Mouse (Mus musculus) CH12F3 (cell line): ENCODE measurements around the gene Susd3.

Experiments used
- in situ Hi-C: fragments of 300-500 bp; cut with MboI; formaldehyde crosslinking; loops from 2 replicates; pipeline ENCODE4 v1.14.3; 2020; ENCODE audit warnings: low sequenced_read_pairs

The Susd3 gene

DNA sequence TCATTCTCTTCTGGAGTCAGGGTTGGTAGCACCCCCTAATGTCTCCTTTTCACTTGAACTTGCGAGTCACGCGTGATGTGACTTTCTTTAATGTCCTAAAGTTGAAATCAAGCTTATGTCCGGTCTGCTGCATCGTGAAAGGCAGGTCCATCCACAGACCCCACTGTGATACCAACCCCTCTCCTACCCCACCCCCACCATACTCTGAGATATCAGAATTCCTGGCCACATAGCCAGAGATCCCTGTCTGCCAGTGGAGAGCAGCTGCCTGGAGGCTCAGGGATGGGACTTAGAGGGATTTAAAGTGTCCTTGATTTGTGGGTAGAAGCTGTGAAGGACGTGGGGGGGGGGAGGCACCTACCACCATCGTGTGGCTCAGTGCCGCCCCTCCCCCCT, at the start of gene Susd3:
Gene Susd3, minus strand, starts transcription at position 240 of the 396 bp plus-strand sequence.
- in situ Hi-C loops, result no loop called here

DNA sequence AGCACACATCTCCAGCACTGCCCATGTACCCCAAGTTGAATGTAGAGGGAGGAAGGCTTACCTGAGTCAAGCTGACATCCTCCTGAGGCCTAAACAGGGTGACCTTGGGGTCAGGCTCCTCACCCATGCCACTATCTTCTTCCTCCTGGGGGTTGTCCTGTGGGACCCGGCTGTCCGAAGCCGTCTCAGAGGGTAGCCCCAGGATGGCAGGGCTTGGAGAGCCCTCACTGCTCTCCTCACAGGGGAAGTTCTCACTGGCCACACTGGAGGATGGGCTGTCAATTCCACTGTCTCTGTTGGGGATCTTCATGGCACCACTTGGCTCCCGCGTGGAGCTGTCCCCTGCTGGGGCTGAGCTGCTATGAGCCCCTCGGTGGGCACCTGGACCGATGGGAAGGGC, 47.8 kb upstream of the Susd3 start:
- in situ Hi-C loops, result no loop called here

DNA sequence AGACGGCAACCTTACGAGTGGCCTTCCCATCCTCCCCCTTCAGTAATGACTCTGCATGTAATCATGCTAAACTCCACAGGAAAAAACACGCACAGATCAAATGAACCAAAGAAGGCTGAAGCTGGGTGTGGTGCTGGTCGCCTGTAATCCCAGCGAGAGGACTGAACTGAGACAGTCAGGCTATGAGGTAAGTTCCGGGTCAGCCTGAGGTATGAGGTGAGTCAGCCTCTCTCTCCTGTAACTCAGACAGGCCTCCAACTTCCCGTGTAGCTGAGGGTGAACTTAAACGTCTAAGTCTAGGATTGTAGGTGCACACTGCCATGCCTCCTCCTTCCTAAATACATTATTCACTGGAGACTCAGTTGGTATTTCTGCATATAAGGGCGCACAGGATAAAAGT, 45.6 kb upstream of the Susd3 start:
- in situ Hi-C loops, result no loop called here

DNA sequence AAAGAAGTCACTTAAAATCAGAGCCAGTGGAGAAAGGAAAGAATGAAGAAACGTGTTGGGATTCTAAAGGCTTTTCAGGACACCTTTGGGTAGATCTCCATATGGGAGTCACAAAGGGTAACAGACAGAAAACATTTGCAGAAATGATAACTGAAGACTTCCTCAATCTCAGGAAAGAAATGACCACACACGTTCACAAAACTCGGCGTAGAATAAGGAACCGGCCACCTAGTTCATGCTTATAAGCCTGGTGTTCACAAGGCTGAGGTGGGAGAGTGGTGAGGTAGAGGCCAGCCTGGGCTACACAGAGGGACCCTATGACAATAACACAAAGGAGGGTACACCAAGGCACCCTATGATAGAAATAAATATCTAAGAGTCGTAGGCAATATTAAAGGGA, 43.4 kb upstream of the Susd3 start:
- in situ Hi-C loops, result no loop called here

DNA sequence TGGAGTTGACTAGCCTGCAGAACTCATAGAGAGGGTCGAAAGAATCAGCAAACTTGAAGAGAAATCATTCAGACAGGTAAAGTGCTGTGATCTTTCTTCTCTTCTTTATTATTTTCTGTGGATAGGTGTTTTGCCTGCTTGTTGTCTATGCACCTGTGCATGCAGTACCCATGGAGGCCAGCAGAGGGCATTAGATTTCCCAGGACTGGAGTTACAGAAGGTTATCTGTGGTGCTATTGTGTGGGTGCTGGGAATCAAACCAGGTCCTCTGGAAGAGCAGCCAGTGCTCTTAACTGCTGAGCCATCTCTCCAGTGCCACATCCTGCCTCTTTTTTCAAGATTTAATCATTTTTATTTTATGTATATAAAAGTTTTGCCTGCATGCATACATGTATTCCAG, 42.9 kb upstream of the Susd3 start:
- in situ Hi-C loops, result no loop called here

DNA sequence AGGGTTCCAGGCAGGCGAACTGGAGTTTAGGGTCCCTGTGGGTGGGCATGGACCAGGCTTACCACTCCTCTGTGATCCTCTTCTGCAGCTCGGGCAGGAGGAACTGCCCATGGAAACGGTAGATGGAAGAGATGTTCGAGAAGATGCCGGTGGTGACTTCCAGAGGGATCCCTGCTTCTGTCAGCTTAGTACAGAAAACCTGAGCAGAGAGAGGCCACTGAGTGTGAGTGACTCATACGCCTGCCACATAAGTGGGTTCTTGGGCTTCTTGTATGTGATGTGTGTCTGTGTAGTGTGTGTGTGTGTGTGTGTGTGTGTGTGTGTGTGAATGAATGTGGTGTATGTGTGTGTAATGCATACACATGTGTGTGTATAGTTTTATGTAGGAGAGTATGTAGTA, 38.7 kb upstream of the Susd3 start:
- in situ Hi-C loops, result no loop called here

DNA sequence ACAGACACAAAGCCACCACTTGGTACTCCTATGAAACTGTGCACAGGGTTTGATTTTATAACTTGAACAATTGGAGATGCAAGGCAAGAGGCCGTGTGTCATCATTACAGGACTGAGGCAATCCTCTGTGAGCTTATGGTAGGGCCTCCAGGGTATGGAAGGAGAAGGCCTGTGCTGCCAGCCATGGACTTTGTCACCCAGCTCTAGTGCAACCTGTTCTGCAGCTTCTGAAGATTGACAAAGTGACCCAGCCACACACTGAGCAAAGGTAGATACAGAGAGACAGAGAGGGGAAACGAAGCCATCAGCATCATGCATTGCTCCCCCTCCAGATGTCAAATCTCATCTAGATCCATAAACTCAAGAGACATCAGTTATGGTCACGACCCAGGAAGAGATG, 38.2 kb upstream of the Susd3 start:
- in situ Hi-C loops, result no loop called here

DNA sequence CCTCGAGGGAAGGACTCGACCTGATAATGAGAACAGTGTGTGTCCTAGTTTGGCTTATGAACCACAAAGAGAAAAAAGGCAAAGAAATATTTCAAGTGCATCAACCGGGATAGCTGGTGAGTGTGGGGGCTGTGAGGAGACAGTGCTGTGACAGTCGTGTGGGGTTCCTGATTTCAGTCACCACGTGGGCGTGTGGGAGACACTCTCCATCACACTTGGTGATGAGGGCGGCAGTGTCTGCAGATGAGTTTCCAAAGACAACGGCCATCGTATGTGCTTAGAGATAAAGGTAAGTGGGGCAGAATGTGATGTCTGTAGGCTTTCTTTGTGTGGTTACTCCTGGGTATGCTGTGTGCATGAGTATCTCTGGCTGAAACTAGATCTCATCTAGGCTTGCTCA, 35.2 kb upstream of the Susd3 start:
- in situ Hi-C loops, result no loop called here

DNA sequence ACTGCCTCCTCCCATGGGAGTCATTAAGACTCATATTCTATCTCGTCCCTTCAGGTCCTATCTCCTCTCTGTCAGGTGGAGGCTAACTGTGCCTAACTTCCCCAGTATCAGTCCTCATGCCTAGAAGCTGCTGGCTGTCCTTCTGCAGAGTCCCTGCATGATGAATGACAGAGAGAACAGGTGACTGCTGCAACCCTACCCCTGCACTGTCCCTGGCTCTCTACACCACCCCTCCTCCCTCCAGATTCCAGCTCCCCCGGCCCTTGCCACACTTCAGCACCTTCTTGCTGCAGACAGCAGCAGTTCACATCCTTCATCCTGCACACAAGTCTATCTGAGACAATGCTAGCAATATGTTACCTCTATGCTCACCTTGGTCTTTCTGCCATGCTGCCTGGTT, 33.7 kb upstream of the Susd3 start:
- in situ Hi-C loops, result no loop called here

DNA sequence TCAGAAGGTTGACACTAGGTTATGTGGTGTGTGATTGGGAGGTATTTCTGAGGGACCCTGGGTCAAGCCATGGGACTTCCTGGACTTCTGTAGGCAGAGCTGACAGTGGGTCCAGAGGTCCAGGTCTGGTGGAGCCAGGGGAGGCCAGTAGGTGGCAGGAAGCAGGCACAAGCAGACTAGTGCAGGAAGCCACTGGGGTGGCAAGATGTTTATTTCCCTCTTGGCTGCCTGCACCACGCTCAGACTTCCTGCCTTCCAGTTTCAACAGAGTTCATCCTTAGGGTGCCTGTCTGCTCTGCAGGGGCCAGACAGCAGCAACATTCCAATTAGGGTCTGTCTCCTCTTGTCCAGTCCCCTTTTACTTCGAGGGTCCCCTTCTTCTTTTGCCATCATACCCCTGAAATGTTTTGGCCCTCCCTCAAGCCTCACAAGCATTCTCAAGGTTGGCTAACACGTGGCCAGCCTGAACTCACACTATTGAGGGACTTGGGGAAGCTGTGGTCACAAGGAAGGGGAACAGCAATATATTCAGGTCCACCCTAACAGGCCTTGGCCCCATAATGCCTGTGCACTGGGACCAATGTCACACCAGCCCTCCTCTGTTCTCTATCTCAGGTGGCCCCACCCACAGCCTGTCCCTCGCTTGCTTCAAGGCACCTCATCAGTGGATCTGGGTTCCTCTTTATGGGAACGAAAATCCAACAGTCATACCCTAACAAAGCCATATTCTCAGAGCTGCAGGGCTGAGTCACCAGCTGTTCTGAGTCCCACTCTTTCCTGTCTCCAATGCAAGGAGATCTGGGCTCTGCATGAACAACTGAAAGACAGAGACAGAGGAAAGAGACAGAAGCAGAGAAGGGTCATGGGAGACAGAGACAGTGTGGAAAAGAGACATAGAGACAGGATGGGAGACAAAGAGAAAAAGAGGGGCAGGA, 23.6 kb upstream of the Susd3 start:
- in situ Hi-C loops, result no loop called here

DNA sequence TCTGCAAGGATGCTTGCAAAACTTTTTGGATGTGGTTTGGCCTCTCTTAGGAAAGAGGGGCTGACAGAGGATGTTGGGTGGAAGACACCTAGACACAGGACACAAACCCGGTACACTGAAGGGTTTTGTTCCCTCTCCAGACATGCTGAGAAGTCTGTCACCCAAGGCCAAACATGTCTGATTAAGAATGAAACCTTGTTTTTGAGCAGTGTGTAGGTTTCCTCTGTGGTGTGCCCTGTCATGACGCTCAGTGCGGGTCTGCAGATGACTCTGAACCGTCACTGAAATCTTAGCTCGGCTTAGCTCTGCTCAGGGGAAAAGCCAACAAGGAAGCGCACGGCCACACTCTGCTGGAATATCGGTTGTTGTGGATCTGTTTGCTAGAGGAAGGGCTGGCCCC, 22.0 kb upstream of the Susd3 start:
- in situ Hi-C loops, result no loop called here

DNA sequence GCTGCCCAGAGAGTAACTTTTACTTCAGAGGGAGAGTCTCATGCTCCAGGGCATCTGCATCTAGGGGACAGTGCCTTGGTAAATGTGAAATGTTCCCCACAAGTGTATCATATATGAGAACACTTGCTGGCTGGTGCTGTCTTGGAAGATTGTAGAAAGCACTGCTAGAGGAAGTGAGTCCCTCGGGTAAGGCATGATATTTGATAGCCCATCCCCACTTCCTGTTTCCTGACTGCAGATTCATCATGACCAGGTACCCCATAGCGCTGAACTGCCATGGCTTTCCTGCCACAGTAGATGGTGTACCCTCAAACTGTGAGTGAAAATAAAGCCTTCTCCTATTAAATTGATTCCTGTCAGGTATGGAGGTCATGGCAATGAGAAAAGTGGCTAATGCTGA, 19.1 kb upstream of the Susd3 start:
- in situ Hi-C loops, result no loop called here

DNA sequence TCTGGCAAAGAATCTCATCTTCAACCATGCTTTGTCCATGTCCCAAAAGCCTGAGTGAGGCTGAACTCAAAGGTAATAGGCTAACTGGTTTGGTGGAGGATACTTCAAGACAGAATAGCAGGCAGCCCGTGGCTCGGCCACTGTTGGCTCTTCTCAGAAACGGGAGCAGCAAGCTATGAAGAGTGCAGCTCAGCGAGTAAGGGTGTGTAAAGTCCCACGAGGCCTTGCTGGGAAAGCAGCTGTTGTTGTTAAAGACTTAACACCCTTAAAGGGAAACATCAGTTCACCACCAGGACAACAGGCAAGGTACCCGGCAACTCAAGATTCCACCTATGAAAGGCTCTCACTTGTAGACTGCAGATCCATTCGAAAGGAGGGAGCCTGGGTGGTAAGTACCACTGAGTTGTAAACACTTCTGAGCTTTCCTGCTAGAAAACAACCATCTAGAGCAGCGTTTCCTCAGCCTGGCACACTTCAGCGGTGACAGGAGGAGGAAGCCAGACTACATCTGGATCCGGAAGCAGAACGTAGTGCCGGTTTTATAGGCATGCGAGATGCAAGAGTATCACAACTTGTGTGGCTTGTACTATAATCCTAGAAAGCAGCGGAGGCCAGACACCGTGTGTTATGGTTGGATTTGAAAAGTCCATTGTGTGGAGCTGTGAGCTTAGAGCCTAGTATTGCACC, 11.7 kb upstream of the Susd3 start:
- in situ Hi-C loops, result no loop called here

DNA sequence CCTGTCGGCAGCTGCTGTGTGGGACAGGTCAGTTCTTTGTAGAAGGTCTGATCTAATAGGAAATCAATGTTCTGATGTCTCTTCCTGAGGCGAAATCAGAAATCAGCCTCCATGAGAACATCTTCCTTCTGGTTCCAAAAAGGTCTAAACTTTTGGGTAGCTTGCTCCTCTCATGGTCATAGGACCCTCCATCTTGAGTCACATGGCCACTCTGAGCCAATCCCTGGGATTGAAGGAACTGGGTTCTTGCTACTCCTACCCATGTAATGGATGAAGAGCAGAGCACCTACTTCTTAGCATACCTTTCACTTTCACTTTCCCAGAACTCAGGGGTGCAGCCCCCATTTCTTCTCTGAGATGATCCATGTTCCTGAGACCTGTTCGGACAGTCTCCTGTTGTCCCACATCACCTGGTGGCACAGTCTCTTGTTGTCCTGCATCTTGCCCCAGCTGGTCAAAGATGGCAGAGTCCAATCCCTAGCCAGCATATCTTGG, 9.4 kb upstream of the Susd3 start:
- in situ Hi-C loops, result no loop called here

DNA sequence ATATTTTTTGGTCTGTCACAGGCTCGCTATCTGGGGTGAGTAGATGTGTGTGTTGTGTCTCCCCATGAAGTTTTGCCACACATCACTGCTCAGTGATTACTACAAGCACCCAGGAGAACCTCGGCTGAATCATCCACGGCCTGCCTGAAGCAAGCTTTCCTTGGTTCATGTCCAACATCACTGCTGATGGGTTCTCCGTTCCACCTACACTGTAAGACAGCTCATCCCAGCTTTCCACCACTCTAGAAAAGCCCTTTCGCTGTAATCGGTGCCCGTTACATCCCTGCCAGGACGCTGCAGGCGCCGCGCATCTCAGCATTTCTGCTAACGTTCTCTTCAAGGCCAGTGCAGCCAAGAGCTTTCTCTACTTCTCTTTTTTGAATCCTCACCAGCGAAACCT, 4.2 kb upstream of the Susd3 start:
- in situ Hi-C loops, result no loop called here

DNA sequence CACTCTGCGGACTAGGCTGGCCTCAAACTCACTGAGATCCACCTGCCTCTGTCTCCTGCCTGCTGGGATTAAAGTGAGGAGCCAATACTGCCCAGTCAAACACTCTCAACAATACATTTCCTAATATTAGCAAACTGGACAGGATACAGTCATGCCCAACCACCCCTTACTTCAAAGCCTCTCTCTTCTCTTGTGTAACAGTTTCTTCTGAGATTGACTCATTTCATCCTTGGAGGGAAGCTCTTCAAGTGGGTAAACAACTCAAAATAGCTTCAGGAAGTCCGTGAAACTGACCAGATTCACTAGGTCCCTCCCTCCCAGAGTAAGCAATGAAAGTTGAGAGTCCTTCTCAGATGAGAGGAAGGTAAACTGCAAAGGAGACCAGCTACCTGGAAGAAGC, 3.6 kb upstream of the Susd3 start:
- in situ Hi-C loops, result no loop called here

DNA sequence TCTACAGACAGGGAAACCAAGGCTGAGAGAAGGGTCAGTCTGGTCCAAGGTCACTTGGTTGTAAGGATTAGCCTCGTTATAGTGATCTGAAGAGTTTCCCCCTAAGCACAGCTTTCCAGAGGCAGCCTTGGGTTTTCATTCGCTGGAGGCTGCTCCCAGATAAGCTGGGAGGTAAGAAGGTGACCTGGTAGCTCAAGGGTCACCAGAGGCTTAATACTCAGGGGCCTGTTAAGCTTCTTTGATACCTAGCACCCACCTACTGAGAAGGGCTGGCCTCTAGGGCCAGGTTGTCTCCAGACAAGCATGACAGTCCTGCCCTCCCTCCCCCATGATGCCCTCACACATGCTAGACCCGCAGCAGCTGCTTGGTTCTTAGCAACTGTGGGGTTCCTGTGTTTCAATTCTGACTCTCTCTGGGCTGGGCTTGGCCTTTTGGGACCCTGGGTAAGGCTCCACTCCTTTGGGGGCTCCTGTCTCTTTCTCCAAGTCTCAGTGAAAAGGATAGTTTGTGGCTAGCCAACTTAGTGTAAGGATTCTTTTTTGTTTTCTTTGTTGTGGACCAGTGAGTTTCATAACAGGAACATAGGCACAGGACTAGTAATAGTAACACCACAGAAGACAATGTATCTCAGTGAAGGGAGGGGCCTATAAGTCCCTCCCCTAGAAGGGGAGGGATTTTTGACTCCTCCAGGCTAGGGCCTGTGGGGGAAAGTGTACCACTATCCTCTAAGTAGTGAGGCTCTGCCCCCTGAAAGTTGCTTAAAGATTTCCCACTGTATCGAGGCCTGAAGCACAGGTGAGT, 2.4 kb upstream of the Susd3 start:
- in situ Hi-C loops, result no loop called here

DNA sequence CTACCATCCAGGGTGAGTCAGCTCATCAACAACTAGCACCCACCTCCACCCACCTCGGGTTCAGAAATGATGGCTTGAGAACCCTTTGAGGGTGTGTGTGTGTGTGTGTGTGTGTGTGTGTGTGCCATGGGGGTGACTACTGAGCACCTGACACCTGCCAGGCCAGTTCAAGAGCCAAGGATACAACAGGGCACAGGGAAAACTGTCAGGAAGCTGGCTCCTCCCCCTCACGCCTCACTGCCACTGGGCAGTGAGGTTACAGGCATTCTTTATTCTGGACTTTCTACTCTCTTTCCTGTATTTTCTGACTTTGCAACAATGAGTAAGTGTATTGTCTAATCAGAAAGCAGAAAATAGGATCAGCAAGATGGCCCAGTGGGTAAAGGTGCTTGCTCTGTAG, 1.1 kb upstream of the Susd3 start:
- in situ Hi-C loops, result no loop called here

DNA sequence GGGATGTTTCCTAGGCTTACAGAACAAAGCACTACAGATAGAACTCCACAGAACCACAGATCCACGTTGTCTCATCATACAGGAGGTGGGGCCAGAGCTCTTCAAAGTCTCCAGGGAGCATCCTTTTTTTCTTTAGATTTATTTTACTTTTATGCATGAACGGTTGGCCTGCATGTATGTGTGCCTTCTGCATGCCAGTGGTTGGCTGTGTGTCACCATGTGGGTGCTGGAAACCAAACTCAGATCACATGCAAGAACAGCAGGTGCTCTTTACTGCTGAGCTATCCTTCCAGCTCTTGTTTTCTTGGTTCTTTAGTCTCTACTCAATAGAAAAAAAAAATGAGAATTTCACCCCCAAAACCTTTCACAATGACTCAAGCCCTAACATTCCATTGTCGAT, 417 bp upstream of the Susd3 start:
- in situ Hi-C loops, result no loop called here

DNA sequence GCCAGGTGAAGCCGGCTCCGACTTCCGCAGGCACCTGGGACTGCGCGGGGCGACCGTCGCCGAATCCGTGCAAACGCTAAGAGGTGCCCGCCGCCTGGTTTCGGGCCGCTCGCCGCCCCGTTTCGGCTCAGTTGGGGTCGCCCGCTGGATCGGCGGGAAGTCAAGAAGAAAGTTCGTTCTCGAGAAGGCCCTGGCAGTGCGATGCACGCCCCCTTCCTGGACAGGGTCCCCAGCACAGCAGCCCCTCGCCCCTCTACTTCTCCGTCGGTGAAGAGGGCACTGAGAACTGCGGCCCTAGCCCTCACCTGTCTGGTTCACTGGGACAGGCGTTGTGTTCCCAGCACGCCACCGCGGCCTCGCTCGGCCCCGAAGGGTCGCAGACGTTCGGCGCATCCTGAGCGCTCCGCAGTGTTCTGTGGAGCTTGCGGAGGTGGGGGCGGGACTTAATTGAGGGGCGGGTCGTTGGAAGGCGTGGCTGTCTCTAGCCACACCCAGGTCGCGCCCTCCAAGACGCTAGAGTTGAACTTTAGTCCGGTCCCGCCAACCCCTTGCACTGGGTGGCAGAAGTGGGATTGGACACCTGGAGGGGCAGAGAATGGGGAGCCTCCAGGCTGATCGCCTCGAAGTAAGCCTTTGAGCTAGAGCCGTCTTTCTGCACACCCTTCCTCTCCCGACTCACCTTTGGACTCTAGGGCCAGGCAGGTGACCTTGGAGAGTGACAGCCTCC, 603 bp downstream of the Susd3 start:
- in situ Hi-C loops, result no loop called here

DNA sequence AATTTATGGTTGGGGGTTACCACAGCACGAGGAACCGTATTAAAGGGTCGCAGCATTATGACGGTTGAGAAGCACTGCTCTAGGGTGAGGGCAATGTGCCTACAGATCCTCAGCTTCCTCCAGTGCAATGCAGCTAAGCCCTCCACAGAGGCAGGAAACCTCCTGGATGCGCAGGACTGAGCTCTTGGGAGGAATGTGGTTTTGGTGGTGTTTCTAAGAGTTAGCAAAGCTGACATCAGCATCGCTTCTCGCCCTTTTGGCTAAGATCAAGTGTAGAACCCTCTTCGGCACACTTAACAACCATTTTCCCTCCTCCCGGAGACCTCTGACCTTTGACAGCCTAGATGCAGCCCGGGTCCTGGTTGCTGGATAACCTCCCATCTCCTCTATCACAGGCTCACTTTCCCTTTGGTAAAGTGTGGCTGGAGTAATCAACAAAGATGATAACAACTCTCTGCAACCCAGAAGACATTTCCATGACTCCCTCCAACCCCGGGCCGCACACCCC, 1.2 kb downstream of the Susd3 start:
- in situ Hi-C loops, result no loop called here
